Comparison of ENCODE assay signal across 9 mouse cellular contexts in genomic region chr13:34096455-34096854, GRCm38 (mm10). TPM values are rescaled to one million over a fixed set of nuclear protein-coding genes. Genes with fewer than 3 reads are reported as not detected.
A peak's percentile ranks its signal among the peaks of the same experiment; 100 is the strongest.
DNase-seq lines count a peak whose midpoint lies in the region; ATAC-seq and TF ChIP-seq lines count a peak whose summit lies in the region.
"Had no signal": no experiment of that assay in that cellular context is flagged by ENCODE, and none has a peak within 500 bp of the region (broad histone marks: within the 10 kb centered on the region; RNA-seq: fewer than 3 reads in every experiment).

No protein-coding gene starts in this region.

- no peaks in the 10 kb centered on the region for H3K27me3 ChIP-seq in heart, postnatal 0 days (ENCODE audit: control insufficient read depth, insufficient read depth, low read length)

- 57% methylated on average over 4 of the region's 4 CpGs for WGBS in heart, postnatal 0 days

- TF ChIP-seq CTCF in heart, postnatal 0 days (IDR thresholded peaks at IDR 0.05; ENCODE audit: low read depth): no peak

- no peak overlapping the region for H3K9ac ChIP-seq in heart, postnatal 0 days (replicated peaks; ENCODE audit: low read depth, low read length)

- no peaks in the 10 kb centered on the region for H3K9me3 ChIP-seq in heart, postnatal 0 days (replicated peaks; ENCODE audit: control insufficient read depth, low read length)

- H3K36me3 ChIP-seq in heart, postnatal 0 days (replicated peaks; ENCODE audit: control insufficient read depth, insufficient read depth, low read length): no peaks in the 10 kb centered on the region

- peaks cover 27% of the 10 kb centered on the region for H3K4me1 ChIP-seq in heart, postnatal 0 days (ENCODE audit: control insufficient read depth, insufficient read depth)

- DNase-seq in frontal cortex, postnatal 25 days (ENCODE audit: low spot score in 2 of 2): no peak
- DNase-seq in ZHBTc4 (ENCODE audit: low read depth, low spot score): peak; percentile 58
- peak; percentile 37 for DNase-seq in heart, postnatal 0 days (ENCODE audit: low spot score)
- peak; percentile 59 for DNase-seq in lung, postnatal 10 days
- DNase-seq in spleen, postnatal 4 days (ENCODE audit: low spot score in 2 of 2): no peak
- no peak for DNase-seq in cerebellum, adult 11 months
- DNase-seq in adrenal gland, postnatal 10 days: no peak
- DNase-seq: cerebellum, adult 8-10 months had no signal

- H3K4me3 ChIP-seq in heart, postnatal 0 days (ENCODE audit: low read depth, low read length): no peak overlapping the region

- peak overlapping the region; percentile 82 for H3K27ac ChIP-seq in heart, postnatal 0 days (ENCODE audit: low read depth)

- ATAC-seq in frontal cortex, adult (ENCODE audit: low TSS enrichment): peak; percentile 36
- ATAC-seq in heart, postnatal 0 days (ENCODE audit: insufficient read depth, low read depth): peak; percentile 75; the same call in 1 of the 2 replicates

- no peak for TF ChIP-seq EP300 in heart, postnatal 0 days (IDR thresholded peaks at IDR 0.05; ENCODE audit: low read depth)

- 0 out of 2 replicates have a peak overlapping the region, but pooled peaks have one; percentile 13 for H3K4me2 ChIP-seq in heart, postnatal 0 days (ENCODE audit: low read depth, low read length)

RNA-seq across cellular contexts. Expression of gene Tubb2a, which starts 18.6 kb away (rescaled TPM):
- total RNA-seq in heart, postnatal 0 days (2014; rRNA removed; ENCODE audit: low replicate concordance): 291 and 343 TPM in 2 replicates
- 90.8 and 105 TPM in 2 replicates for polyA plus RNA-seq in heart, postnatal 0 days (2015; fragmentation: Nextera tagmentation; extraction: Ambion mirVana)
- total RNA-seq in adrenal gland, postnatal 10 days (2021): 10 to 100 TPM; 68.6 to 90.0 TPM

RNA-seq across cellular contexts. Expression of gene Tubb2b, which starts 33.8 kb away (rescaled TPM):
- 157 and 227 TPM in 2 replicates for total RNA-seq in heart, postnatal 0 days (2014; rRNA removed; ENCODE audit: low replicate concordance)
- 16.9 and 19.7 TPM in 2 replicates for polyA plus RNA-seq in heart, postnatal 0 days (2015; fragmentation: Nextera tagmentation; extraction: Ambion mirVana)
- total RNA-seq in adrenal gland, postnatal 10 days (2021): 10 to 100 TPM; 24.9 to 61.2 TPM

RNA-seq across cellular contexts. Expression of gene Bphl, which starts 59.1 kb away (rescaled TPM):
- total RNA-seq in heart, postnatal 0 days (2014; rRNA removed; ENCODE audit: low replicate concordance): 57.1 and 64.2 TPM in 2 replicates
- polyA plus RNA-seq in heart, postnatal 0 days (2015; fragmentation: Nextera tagmentation; extraction: Ambion mirVana): 53.2 and 58.9 TPM in 2 replicates
- 10 to 100 TPM; 78.6 to 78.9 TPM for total RNA-seq in adrenal gland, postnatal 10 days (2021)

Comparison
In these comparisons a context has a peak if more than half of its experiments do, and no peak if none do; other contexts are left out.
1. DNase-seq: peak in ZHBTc4 (single experiment), heart, postnatal 0 days (single experiment) and lung, postnatal 10 days (single experiment); none in frontal cortex, postnatal 25 days (0 of 2), spleen, postnatal 4 days (0 of 2), cerebellum, adult 11 months (single experiment) and adrenal gland, postnatal 10 days (single experiment).